Mouse (Mus musculus) gastrocnemius, postnatal 14 days (tissue): ENCODE data around the gene Phc3. TPM values are rescaled to one million over a fixed set of nuclear protein-coding genes. Genes with fewer than 3 reads are reported as not detected.

Experiments
- total RNA-seq, 2 experiments: library from RNA; stranded (reverse); gene quantifications; 2 replicates each; pipeline ENCODE4 v1.2.3; 2021

Phc3 gene
- total RNA-seq, 2 experiments from 2014 or later = 10.5 to 11.8 TPM

Other genes starting within 250 kb of the Phc3 start
- under 1 TPM in 1 of 2 experiments, not detected in 1; 0.06 TPM for gene Samd7, start 223.1 kb downstream of the Phc3 start, total RNA-seq
- gene Sec62, start 176.5 kb downstream of the Phc3 start, total RNA-seq = 10 to 100 TPM; 37.8 to 38.5 TPM
- under 1 TPM; 0.51 to 0.53 TPM for gene Gpr160, start 113.5 kb downstream of the Phc3 start, total RNA-seq
- 1 to 10 TPM; 5.9 to 6.7 TPM for gene Prkci, start 26.3 kb upstream of the Phc3 start, total RNA-seq
- 10 to 100 TPM; 12.7 TPM for gene Skil, start 125.6 kb upstream of the Phc3 start, total RNA-seq
- gene Cldn11, start 180.5 kb upstream of the Phc3 start, total RNA-seq = under 1 TPM; 0.58 to 0.78 TPM